Mouse (Mus musculus): ENCODE measurements around the gene Nav2.

DNA sequence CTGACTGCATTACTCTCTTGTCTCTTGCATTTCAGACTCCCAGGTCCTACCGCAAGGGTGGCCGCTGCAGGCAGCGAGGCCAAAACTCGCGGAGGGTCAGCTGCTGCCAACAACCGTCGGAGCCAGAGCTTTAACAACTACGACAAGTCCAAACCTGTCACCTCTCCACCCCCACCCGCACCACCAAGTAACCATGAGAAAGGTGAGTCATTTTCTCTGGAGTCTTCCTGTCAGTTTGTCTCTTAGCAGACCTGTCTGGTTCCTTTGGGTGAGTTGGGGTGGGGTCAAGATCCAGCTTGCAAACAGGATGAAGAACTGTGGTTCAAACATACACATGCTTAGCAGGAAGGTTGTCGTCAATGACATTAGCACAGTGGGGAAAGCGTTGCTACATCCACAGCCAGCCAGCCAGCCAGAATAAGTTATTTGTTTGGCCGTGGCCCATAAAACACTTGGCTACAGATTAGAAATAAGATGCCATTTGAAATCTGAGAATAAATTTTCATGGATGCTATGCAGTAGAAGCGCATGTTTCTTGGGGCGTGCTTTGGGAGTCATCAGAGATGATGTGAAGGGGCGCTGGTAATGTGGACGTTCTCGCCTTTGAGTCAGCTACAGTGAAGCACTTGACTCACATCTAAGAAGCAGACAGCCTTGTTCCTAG is 511.8 kb downstream of the Nav2 start:
- TF ChIP-seq CTCF (IDR thresholded peaks at IDR 0.05; ENCODE audit: low read depth, low read length): no peak
- TF ChIP-seq POLR2A (IDR thresholded peaks at IDR 0.05; ENCODE audit: insufficient read depth, low read length): no peak

Measured in ES-Bruce4 (cell line).